Mouse (Mus musculus): Measurements from ENCODE around the gene Abca14.

The Abca14 gene

DNA sequence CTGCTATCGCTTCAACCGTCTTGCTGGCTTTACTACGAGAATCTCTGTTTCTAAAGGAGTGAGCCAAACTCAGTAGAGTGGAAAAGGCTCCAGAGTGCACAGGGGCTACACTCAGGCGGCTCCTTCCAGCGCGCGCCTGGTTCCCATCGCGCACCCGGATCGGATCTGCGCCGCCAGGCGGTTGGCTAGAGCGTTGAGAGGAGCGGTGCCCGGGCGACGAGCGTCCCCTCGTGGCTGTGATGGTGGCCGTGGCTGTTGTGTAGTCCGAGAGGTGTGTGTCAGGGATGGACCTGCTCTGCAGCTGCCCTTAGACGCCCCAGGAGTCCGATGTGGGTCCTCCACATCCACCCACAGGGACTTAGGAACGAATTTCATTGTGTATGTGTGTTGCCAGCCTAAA, at the start of gene Abca14:
Gene Abca14, plus strand, starts transcription at position 173 of the 400 bp plus-strand sequence.
- peak; percentile 80 for DNase-seq (ENCODE audit: extremely low spot score)

DNA sequence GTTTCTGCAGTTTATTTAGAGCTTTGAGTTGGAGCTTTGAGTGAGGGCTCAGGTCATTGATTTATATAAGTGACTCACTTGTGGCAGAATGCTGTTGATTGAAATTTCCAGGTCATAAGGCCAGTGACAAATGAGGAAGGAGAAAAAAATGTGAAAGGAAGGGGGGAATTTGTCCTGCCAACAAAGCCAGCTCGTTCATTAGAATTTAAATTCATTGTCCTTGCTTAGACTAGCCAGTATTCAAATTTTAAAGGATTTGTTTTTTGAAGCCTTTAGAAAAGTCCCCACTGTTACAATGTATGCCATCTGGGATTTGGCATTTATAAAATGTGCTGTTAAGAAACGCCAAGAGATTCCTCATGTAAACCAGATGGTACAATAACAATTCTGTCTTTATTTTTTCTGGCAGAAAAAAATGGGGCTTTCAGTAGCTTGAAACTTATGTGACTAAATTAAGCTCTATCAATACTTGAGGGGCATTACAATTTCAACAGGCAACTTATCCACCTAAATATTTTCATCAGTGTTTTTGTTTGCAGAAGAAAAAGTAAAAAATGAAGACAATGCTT, 46.8 kb upstream of the Abca14 start:
- DNase-seq (ENCODE audit: extremely low spot score) = no peak

DNA sequence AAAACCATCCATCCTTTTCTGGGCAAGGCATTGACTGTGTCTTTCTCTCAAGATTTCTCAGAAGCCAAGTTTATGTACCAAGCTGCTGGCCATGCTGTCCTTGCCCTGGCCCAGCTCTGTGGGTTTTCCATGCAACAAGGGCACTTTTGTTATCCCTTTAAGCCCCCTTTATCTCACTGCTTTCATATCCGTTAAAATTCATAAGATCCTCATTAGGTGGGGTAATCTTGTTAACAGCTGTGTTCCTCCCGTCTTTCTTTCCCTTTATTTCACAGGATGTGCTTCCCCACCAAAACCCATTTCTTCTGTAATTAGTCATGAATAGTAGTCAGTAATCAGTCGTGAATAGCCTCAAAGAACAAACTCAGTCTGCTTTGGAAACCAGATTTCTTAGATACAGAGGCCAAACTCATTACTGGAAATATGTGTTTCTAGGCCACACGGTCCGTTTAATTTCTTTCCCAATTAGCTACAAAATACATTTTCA, 46.1 kb upstream of the Abca14 start:
- no peak for DNase-seq (ENCODE audit: extremely low spot score)

DNA sequence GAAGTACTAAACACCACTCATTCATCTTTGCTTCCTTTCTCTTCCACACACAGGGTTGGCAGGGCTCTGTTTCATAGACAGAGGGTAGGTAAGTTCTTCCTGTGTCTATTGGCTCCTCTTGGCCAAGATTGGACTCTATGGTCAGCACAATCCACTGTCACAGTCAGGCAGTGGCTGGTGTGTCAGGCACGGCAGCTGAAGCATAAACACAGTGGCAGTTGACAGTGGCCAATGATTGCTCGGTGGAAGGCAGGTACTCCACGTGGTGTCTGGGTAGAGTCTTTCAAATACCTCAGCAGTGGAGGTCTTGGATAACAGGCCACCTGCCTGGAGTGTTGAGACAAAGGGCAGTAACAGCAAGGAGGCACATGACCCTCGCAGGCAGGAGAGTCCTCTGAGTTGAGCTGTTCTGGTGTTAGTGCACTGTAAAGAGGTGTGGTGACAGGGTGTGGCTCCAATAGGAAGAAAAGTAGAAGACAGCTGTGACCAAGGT, 45.6 kb upstream of the Abca14 start:
- no peak for DNase-seq (ENCODE audit: extremely low spot score)

DNA sequence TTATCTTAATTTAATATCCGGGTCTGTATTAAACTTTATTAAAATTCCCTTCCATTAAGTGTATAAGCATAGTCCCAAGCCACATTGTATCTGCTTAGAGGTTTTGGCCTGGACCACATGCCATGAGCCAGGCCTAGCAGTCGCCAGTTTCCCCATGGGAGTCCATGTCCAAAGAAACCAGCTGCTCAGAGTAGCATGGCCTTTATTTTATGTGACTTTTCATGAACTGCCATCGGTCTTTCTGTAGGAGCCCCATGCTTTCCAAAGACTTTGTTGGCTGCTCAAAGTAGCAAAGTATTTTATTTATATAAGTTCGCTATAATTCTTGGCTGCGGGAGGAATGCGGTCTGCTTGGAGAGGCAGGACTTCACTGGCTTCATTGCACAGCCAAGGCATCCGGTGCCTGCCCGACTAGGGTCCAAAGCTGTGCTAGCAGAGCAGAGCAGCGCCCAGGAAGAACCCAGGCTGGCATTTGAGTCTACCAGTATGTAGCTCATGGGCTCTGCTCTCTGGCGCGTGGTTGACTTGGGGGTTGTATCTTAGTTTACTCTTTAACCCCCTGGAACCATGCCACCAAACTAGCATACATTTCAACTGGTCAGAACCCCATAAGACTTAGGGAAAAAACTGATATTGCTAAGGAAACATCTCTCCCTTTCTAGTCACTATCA, 40.0 kb upstream of the Abca14 start:
- no peak for DNase-seq (ENCODE audit: extremely low spot score)

DNA sequence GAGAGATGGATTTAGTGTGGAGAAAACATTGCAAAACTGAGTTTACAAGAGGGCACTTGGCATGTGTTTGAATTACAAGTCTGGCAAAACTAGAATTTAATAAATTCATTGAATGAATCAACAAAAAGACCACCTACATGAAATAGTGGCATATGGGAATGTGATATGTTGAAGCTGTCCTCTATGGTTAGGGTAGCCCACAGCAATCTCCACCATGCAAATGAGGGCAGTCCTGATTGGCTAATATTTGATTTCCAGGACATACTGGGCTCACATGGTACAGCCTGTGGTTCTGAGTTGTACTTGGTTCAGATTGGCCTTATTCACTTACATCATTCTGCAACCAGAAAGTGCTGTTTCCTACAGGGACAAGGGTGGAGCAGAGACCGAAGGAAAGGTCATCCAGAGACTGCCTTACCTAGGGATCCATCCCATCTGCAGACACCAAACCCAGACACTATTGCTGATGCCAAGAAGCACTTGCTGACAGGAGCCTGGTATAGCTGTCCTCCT, 31.5 kb upstream of the Abca14 start:
- DNase-seq (ENCODE audit: extremely low spot score) = no peak

DNA sequence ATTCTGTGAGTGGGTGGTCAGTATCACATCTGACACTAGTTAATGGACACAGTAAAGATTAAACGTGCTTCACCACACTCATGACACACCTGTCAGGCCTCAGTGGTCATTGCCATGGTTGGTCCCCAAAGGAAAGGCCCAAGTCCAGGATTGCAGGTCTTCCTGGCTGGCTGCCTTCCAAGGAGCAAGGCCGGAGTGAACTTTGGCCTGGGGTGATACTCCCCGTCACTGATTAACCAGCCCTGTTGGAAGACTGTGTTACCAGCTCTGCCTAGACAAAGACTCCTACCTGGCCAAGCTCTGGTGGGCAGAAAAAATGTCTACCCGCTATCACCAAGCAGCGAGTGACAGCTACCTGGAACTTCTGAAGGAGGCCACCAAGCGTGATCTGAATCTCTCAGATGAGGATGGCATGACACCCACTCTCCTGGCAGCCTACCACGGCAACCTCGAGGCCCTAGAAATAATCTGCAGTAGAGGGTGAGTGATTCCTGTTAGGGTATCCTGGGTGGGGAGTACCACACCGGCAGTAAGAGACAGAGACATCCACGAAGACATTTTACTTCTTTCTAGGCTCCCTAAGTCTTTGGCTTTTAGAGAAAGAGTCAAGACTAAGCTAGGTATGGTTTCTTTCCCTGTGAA, 30.0 kb upstream of the Abca14 start, which contains the start of gene Anks4b:
Gene Anks4b, plus strand, starts transcription at position 256 of the 642 bp plus-strand sequence.
- DNase-seq (ENCODE audit: extremely low spot score) = no peak

DNA sequence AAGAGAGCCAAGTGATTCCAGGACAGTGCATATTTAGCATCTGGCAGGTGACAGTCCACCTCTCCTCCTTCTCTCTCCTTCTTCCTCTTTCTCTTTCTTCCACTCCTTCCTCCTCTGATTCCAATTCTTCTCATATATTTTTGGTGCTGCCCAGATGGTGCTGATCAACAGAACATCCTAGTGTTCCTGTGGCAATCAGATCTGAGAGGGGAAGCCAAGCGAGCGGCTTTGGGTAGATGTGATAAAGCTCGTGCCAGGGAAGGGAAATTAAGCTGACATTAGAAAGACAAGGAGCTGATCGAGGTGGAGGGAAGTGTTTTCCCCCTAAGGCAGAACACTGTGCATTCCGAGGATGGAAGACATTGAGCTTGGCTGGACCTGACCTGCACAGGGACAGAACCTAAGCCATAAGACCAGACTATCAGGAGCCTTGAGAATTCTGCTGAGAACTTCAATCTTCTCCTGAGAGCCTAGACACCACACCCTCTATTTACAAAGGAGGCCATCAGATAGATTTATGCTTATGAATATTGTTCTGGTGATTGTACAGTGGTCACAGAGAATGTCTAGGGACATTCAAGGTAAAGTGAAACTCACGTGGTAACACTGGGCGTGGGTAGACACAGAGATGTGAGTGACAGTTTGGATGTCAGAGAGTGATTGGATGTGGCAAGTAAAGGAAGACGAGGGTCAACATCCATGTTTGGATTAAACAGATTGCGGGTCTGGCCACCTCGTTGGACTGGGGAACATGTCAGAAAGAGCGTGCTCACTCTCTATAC, 28.8 kb upstream of the Abca14 start:
- DNase-seq (ENCODE audit: extremely low spot score) = no peak

DNA sequence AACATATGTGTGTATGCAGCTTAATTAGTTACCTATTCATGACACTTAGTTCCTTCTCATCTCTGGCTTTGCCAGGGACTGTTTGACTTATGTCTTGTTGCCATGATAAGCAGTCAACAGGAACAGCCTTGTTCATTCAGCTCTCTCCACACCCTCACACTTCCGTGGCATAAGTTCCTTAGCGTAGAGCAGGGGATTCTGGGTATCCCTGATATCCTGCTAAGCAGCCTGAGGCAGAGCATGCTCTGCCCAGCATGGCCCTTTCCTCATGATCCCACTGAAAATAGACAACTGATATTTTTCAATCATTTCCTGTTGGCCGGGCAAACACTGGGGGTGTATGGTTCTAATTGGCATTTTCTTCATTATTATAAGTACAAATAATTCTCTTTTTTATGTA, 26.1 kb upstream of the Abca14 start:
- DNase-seq (ENCODE audit: extremely low spot score) = no peak

DNA sequence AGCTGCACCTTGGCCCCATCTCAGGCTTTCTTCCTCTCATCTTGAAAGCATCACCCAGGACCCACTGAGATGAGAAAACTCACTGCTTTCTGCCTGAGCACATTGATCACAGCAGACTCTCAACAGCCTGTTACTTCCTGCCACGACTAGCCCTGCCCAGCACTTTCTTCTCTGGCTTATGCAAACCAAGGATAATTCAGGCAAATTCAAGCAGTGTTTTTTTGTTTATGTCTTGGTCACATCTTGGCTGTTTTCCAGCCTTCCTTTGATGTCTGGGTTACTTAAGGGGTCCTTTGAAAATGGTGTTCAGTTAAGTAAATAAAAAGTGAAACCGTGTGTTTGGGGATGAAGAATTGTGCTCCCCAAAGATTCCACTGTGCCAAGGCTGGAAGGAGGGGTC, 24.8 kb upstream of the Abca14 start:
- DNase-seq (ENCODE audit: extremely low spot score) = no peak

DNA sequence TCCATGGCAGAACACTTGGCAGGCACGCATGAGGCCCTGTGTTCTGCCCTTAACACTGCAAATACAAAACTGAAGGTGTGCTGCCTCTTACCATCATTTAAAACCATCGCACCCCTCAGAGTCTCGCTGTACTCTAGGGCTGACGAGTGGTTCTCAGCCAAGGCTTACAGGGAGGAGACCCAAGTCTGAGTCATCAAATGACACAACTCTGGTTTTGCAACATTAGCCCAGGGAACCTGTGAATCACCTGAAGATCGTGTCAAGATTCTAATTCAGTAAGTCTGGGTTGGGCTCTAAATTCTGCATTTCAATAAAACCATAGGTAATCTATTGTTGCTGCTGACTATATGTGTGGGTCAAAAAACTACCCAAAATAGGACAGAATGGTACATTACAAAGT, 23.2 kb upstream of the Abca14 start:
- DNase-seq (ENCODE audit: extremely low spot score) = no peak

DNA sequence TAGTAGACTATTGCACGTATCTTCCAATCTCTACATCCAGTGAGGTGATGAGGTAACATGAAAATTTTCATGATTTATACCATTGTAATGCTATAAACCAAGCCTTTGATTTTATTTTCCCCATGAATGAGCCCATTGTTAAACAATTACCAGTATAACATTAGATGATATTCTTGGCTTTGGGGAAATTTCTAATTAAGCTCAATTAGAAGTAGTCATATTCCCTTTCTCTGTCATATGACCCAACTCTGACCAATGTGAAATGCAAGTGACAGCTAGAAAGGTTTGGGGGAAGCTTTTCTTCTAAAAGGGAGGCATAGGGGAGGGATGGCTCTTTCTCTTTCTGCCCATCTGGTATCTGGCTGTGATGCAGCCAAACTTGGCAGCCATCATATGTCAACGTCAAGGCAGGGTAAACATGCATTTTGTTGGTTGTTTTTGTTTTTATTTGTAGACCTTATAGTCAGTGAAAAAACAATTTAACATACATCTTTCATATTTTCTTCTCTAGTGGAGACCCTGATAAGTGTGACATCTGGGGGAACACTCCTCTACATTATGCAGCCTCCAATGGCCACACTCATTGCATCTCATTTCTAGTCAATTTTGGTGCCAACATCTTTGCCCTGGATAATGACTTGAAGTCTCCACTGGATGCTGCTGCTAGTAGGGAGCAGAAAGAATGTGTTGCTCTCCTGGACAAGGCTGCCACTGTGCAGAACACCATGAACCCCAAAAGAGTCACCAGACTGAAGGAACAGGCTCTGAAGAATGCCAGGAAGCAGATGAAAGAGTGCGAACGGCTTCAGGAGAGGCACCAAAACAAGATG, 22.1 kb upstream of the Abca14 start:
- no peak for DNase-seq (ENCODE audit: extremely low spot score)

DNA sequence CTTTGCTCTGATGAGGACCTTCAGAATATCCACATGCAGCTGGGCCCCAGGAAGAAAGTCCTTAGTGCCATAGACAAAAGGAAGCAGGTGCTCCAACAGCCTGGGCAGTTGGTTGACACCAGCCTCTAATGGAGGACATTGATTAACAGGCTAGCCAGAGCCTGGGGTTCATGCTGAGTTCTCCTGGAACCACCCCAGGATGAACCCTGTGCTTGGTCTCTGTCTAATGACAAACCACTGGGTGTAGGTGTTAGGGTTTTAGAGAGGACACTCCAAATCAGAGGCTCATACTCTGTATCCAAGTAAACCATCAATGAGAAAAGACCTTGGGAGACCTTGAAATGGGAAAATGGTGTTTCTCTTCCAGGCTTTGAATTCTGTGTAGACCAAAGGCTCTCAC, 20.9 kb upstream of the Abca14 start:
- no peak for DNase-seq (ENCODE audit: extremely low spot score)

DNA sequence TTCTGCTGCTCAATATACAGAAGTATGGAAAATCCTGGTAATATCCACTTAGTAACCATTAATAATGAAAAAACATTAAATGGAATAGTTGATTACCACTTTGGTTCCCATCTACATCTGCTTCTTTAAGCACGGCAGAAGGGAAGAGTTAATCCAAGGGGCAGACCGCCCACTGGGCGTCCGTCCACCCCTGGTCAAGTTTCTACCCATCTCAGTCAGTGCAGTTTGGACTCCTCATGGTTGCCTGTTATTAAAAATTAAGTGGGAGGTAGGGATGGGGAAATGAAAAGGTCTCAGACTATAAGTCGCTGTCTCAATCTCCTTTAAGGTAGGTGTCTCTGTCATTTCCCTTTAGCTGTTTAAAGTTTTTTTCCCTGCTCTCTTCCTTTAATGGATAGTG, 14.8 kb upstream of the Abca14 start:
- no peak for DNase-seq (ENCODE audit: extremely low spot score)

DNA sequence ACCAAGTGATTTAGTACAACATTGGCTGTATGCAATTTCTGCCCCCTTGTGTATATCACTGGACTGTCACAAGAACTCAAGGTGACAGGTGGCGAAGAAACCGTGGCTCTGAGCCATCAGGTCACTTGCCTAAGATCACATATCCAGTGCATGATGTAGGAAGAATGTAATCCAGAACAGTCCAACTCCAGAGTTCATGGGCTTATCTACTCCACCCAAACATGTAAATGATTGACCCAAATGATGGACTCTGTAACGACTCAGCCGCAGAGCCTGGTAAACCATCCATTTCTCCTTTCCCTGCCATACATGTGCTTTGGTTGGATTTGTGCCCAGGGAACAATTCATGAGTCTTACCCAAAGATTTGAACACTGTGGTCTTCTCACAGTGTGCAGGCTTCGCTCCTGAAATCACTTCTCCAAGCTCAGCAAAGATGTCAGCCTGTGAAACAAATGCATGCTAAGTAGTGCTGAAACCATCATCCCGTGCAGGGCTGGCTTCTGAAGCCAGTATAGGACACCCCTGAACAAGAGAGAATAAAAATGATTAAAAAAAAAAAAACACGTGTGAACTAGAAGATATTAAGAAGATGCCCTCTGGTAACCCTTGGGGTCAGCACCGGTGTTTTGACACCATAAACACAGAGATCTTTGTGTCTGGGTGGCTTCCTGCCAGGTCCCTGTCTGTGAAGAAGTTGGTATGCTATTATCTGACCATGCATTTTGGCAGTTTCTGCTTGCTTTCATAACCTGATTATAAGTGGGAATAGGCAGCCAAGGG, 14.2 kb upstream of the Abca14 start:
- no peak for DNase-seq (ENCODE audit: extremely low spot score)

DNA sequence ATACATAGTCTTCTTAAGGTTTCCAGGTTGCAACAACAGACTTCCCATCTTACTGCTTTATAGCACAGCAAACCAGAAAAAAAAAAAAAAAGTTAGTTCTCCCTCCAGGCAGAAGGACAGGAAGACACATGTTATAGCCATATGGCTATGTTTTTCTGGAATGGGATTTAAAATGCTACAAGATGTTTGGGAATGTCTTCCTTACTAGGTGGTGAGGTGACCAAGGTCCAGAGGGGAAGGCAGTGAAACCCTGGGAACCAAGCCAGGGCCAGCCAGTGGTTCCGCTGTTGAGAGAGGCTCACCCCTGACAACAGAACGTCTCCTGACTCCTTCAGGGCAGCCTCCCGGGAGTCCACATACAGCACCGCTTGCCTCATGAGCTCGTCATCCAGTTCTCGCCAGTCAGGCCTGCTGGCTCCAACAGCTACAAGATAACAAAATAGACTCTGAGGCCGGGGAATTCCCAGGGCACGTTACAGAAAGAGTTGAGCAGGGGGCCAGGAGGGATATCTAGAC, 13.6 kb upstream of the Abca14 start:
- no peak for DNase-seq (ENCODE audit: extremely low spot score)

DNA sequence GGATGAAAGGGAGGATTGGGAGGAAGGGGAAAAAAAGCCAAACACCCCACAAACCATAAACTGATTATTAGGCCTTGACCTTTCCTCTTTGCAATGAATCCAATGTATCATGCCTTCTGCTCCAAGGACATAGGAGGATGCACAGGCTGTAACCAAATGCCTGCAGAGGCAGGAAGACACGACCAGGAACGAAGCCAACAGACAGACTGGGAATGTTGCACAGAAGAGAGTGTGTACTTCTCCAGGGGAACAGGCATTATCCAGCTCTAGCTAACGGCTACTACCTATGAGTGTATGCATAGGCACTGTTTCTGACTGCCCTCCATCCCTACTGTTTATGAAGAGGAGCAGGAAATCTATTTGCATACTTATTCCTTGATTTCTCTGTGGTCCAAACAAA, 11.6 kb upstream of the Abca14 start:
- no peak for DNase-seq (ENCODE audit: extremely low spot score)

DNA sequence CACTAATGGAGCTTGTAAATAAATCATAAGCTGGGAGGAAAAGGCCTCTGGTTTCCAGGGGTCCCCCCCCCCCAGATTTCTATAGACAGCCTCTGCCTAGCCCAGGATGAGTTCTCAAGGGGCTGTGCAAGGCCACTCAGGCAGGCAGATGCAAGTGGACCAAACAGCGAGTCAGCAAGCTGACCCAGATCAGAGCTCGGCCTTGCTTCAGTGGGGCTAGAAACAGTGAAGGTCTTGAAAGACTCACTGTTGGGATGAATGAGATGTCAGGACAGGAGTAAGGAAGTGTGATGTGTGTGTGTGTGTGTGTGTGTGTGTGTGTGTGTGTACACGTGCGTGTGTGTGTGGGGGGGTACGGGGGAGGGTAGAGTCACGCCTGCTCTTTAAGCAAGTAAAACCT, 10.9 kb upstream of the Abca14 start:
- DNase-seq (ENCODE audit: extremely low spot score) = no peak

DNA sequence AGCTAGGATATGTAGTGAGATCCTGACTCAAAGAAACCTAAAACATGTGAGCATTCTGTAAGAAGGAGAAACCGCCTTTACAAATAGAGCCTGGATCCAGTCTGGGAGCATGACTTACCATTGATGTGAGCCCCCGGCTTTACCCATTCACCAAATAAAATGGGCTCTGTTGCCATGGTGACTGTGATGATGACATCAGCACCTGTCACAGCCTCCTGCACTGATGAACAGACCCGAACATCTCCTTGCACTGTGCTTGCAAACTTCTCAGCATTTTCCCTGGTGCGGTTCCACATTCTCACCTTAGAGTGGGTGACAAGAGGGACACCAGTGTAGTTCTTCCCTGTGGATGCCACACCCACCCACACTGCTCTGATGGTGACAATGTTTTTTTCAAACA, 8.6 kb upstream of the Abca14 start:
- DNase-seq (ENCODE audit: extremely low spot score) = no peak

DNA sequence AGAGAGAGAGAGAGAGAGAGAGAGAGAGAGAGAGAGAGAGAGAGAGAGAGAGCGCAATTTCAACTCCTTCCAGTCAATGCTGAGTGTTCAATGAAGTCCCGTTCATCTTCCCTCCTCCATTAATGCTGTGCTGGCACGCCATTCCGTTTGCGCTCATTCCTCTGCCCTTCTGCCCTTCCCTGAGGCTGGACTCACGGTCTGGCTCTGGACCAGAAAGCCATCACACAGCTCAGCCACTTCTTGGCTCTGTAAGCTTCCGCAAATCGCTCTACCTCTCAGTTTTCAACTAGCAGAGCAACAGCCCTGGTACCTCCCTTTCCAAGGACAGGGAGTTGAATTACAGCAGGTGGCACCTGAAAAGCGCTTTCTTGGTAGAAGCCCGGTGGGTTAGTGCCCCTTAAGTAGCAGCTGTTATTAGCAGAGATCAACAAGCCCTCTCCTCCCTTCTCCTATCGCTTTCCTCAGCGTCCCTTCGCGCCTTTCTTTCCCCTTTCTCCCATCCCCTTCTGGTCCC, 2.5 kb upstream of the Abca14 start:
- no peak for DNase-seq (ENCODE audit: extremely low spot score)

Data from embryo, embryonic 9.5 days (tissue).